Mouse (Mus musculus) megakaryocyte, embryonic 14.5 days (primary cell): Measurements from ENCODE around the gene Gng7.

Experiments
- FLI1 ChIP-seq: IDR thresholded peaks from 2 replicates; pipeline ENCODE4 v1.6.1; 2012; ENCODE audit warnings: low read length, inconsistent platforms, mixed read lengths
- GATA1 ChIP-seq: IDR thresholded peaks from 3 replicates; pipeline ENCODE4 v1.6.1; 2012; ENCODE audit warnings: mixed read lengths, low read length, inconsistent platforms, borderline replicate concordance

DNA sequence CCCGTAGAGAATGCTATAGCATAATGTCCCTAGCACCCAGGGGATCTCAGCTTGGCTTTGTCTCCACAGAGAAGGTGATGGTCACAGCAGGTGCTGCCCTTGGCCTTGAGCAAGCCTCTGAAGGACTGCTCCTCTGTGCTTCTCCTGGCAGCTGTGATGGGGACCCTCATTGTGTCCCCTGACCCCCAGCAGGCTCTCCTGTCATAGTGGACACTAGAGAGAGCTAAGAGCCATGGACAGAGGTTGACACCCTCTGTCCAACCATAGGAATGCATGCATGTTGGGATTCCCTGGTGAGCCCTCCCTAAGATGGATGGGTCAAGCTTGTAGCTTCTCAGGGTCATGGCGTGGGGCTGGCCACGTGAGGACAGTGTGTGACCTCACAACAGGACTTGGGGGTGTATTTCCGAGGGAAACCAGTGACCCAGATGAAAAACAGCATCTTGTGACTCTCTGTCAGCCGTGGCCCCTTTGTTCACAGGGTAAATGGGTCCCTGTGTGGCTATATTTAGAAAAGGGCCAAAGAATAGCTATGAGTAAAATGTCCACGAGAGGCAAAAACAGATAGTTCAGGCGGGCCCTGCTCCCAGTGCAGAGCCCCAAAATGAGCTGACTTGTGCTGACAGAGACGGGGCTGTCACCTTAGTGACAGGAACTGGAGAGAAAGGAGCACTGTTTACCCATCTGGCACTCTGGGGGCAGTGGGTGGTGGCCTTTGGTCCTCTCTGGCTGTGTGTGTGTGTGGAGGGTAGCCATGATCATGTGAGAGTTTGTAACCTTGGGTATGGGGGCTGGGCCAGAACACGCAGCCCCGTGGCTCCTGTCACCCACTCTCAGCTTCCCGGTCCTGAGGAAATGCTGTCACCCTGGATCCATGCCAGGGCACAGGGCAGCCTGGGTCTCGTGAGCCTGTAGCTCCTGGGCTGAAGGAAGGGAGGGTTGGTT, 51.4 kb downstream of the Gng7 start:
- TF ChIP-seq FLI1: no peak
- no peak for TF ChIP-seq GATA1
